Mouse (Mus musculus): Measurements from ENCODE around the gene Actr3. TPM values are rescaled to one million over a fixed set of nuclear protein-coding genes. Genes with fewer than 3 reads are reported as not detected.
A peak's percentile ranks its signal among the peaks of the same experiment; 100 is the strongest.
"Not testable (repeated sequence)": the region's sequence is repeated elsewhere in the genome, so short reads cannot be mapped to it uniquely, and the experiment has no call there.

Actr3 gene
- total RNA-seq, 2 experiments from 2014 or later, result 184 to 187 TPM

GRCm38 (mm10) chr1:125439556-125439955 is 4.0 kb upstream of the Actr3 start:
- no peak for DNase-seq

GRCm38 (mm10) chr1:125438826-125439225 is 3.3 kb upstream of the Actr3 start:
- no peak for DNase-seq

GRCm38 (mm10) chr1:125437927-125438326 is 2.4 kb upstream of the Actr3 start:
- no peak for DNase-seq

- DNase-seq, result no peak
Observed at GRCm38 (mm10) chr1:125437161-125437560, 1.6 kb upstream of the Actr3 start.

GRCm38 (mm10) chr1:125435018-125435368 is 534 bp downstream of the Actr3 start:
- DNase-seq, result no peak

- peak; percentile 58 for DNase-seq
Observed at GRCm38 (mm10) chr1:125434485-125435001, 984 bp downstream of the Actr3 start.

- no peak for DNase-seq
Observed at GRCm38 (mm10) chr1:125431286-125431685, 4.2 kb downstream of the Actr3 start.

GRCm38 (mm10) chr1:125430737-125431136 is 4.8 kb downstream of the Actr3 start:
- peak; percentile 19 for DNase-seq

- DNase-seq, result no peak
Observed at GRCm38 (mm10) chr1:125429984-125430383, 5.5 kb downstream of the Actr3 start.

GRCm38 (mm10) chr1:125428315-125428714 is 7.2 kb downstream of the Actr3 start:
- no peak for DNase-seq

- DNase-seq, result no peak
Observed at GRCm38 (mm10) chr1:125426387-125427045, 9.0 kb downstream of the Actr3 start.

GRCm38 (mm10) chr1:125419906-125420305 is 15.6 kb downstream of the Actr3 start:
- DNase-seq, result no peak

- no peak for DNase-seq
Observed at GRCm38 (mm10) chr1:125418732-125419131, 16.8 kb downstream of the Actr3 start.

GRCm38 (mm10) chr1:125407220-125407619 is 28.3 kb downstream of the Actr3 start:
- DNase-seq, result no peak

- no peak for DNase-seq
Observed at GRCm38 (mm10) chr1:125395391-125395790, 40.1 kb downstream of the Actr3 start.

GRCm38 (mm10) chr1:125393324-125393723 is 42.2 kb downstream of the Actr3 start:
- DNase-seq, result not testable (repeated sequence)

GRCm38 (mm10) chr1:125390065-125390754 is 45.3 kb downstream of the Actr3 start:
- DNase-seq, result not testable (repeated sequence)

- not testable (repeated sequence) for DNase-seq
Observed at GRCm38 (mm10) chr1:125389634-125390033, 45.9 kb downstream of the Actr3 start.

GRCm38 (mm10) chr1:125388370-125388769 is 47.2 kb downstream of the Actr3 start:
- no peak for DNase-seq

GRCm38 (mm10) chr1:125386217-125386616 is 49.3 kb downstream of the Actr3 start:
- no peak for DNase-seq

- peak; percentile 28 for DNase-seq
Observed at GRCm38 (mm10) chr1:125382622-125383021, 52.9 kb downstream of the Actr3 start.

- DNase-seq, result no peak
Observed at GRCm38 (mm10) chr1:125378889-125379288, 56.6 kb downstream of the Actr3 start.

- DNase-seq, result no peak
Observed at GRCm38 (mm10) chr1:125372855-125373254, 62.7 kb downstream of the Actr3 start.

- DNase-seq, result peak; percentile 56
Observed at GRCm38 (mm10) chr1:125370779-125371178, 64.7 kb downstream of the Actr3 start.

Data from adrenal gland, postnatal 10 days (tissue).